Mouse (Mus musculus) erythroblast, embryonic 14.5 days (primary cell): Measurements from ENCODE around the gene Irf2.

Source experiments
- GATA1 ChIP-seq: IDR thresholded peaks from 2 replicates; pipeline ENCODE4 v1.6.1; 2012; ENCODE audit warnings: low read length, inconsistent platforms, mixed read lengths
- TAL1 ChIP-seq: IDR thresholded peaks from 3 replicates; pipeline ENCODE4 v1.6.1; 2012; ENCODE audit warnings: low read length, inconsistent platforms, mixed read lengths

- TF ChIP-seq TAL1 (no peak), GATA1 (no peak)
Measured at GRCm38 (mm10) chr8:46802009-46802408, 62.5 kb downstream of the Irf2 start.
